Mouse (Mus musculus): ENCODE measurements around the gene Arhgef18. TPM values are rescaled to one million over a fixed set of nuclear protein-coding genes. Genes with fewer than 3 reads are reported as not detected.

Gene Arhgef18
- polyA plus RNA-seq, 1 experiment from 2014 or later, result 13.3 TPM

- Histone ChIP-seq H3K27ac (no peak overlapping the region), H3K9me3 (no peaks in the 10 kb centered on the region), H3K4me3 (no peak overlapping the region), H3K27me3 (replicated peaks) (no peaks in the 10 kb centered on the region), H3K4me1 (peaks cover 46% of the 10 kb centered on the region), H3K4me2 (no peak overlapping the region), H3K9ac (no peak overlapping the region), H3K36me3 (replicated peaks) (peaks cover 22% of the 10 kb centered on the region)
- no peak for ATAC-seq (replicated peaks)
- WGBS, result 93% methylated on average over 15 of the region's 15 CpGs
These were observed 103.6 kb downstream of the Arhgef18 start for GRCm38 (mm10) chr8:3496428-3496748.

- Histone ChIP-seq H3K4me1 (peaks cover 52% of the 10 kb centered on the region), H3K27ac (no peak overlapping the region), H3K4me2 (no peak overlapping the region), H3K9me3 (no peaks in the 10 kb centered on the region), H3K27me3 (replicated peaks) (no peaks in the 10 kb centered on the region), H3K9ac (no peak overlapping the region), H3K36me3 (replicated peaks) (peaks cover 22% of the 10 kb centered on the region), H3K4me3 (no peak overlapping the region)
- ATAC-seq (replicated peaks), result no peak
- 93% methylated on average over 3 of the region's 3 CpGs for WGBS
These were observed 105.8 kb downstream of the Arhgef18 start for GRCm38 (mm10) chr8:3498583-3498982.

- Histone ChIP-seq H3K36me3 (replicated peaks) (peaks cover 22% of the 10 kb centered on the region), H3K9ac (peak overlapping the region; percentile 60), H3K4me2 (peak overlapping the region; percentile 64), H3K4me1 (peaks cover 41% of the 10 kb centered on the region), H3K4me3 (peak overlapping the region; percentile 59), H3K27ac (peak overlapping the region; percentile 88), H3K9me3 (no peaks in the 10 kb centered on the region), H3K27me3 (replicated peaks) (no peaks in the 10 kb centered on the region)
- ATAC-seq (replicated peaks), result peak; percentile 28
- 9% methylated on average over 8 of the region's 8 CpGs for WGBS
These were observed 106.9 kb downstream of the Arhgef18 start for GRCm38 (mm10) chr8:3499751-3500150.

- Histone ChIP-seq H3K27ac (peak within 1 kb of the TSS; percentile 88), H3K4me1 (peaks cover 41% of the 10 kb centered on the region), H3K4me2 (peak within 1 kb of the TSS; percentile 64), H3K36me3 (replicated peaks) (peaks cover 17% of the 10 kb centered on the region), H3K9me3 (no peaks in the 10 kb centered on the region), H3K9ac (peak within 1 kb of the TSS; percentile 73), H3K4me3 (peak within 1 kb of the TSS; percentile 59), H3K27me3 (replicated peaks) (no peaks in the 10 kb centered on the region)
- peak; percentile 88 for ATAC-seq (replicated peaks)
- under 1% methylated on average over 70 of the region's 70 CpGs for WGBS
These were observed 107.7 kb downstream of the Arhgef18 start, which contains the start of gene Mcoln1 for GRCm38 (mm10) chr8:3500235-3501090. Gene Mcoln1, plus strand, starts transcription at chr8:3500457.

GRCm38 (mm10) chr8:3502217-3502616, 109.4 kb downstream of the Arhgef18 start:
- Histone ChIP-seq H3K27ac (no peak overlapping the region), H3K4me2 (no peak overlapping the region), H3K9me3 (no peaks in the 10 kb centered on the region), H3K9ac (no peak overlapping the region), H3K4me3 (no peak overlapping the region), H3K4me1 (peaks cover 33% of the 10 kb centered on the region), H3K27me3 (replicated peaks) (no peaks in the 10 kb centered on the region), H3K36me3 (replicated peaks) (peaks cover 15% of the 10 kb centered on the region)
- 79% methylated on average over 4 of the region's 4 CpGs for WGBS
- ATAC-seq (replicated peaks), result no peak

Other genes with a start within 250 kb of the Arhgef18 start
- gene Insr, start 113.4 kb upstream of the Arhgef18 start, polyA plus RNA-seq (2015; fragmentation: Nextera tagmentation; extraction: Ambion mirVana), result 64.0 and 64.4 TPM in 2 replicates
- not detected in 2 replicates for gene A430078G23Rik, start 39.6 kb upstream of the Arhgef18 start, polyA plus RNA-seq (2015; fragmentation: Nextera tagmentation; extraction: Ambion mirVana)
- 4.9 and 5.4 TPM in 2 replicates for gene Pex11g, start 74.7 kb downstream of the Arhgef18 start, polyA plus RNA-seq (2015; fragmentation: Nextera tagmentation; extraction: Ambion mirVana)
- gene Tex45, start 77.9 kb downstream of the Arhgef18 start, polyA plus RNA-seq (2015; fragmentation: Nextera tagmentation; extraction: Ambion mirVana), result 0.23 and 0.49 TPM in 2 replicates
- 83.9 and 89.2 TPM in 2 replicates for gene Zfp358, start 100.1 kb downstream of the Arhgef18 start, polyA plus RNA-seq (2015; fragmentation: Nextera tagmentation; extraction: Ambion mirVana)
- gene Mcoln1, start 107.5 kb downstream of the Arhgef18 start, polyA plus RNA-seq (2015; fragmentation: Nextera tagmentation; extraction: Ambion mirVana), result 126 and 130 TPM in 2 replicates
- 42.5 and 45.5 TPM in 2 replicates for gene Pnpla6, start 122.4 kb downstream of the Arhgef18 start, polyA plus RNA-seq (2015; fragmentation: Nextera tagmentation; extraction: Ambion mirVana)
- gene C330021F23Rik, start 175.0 kb downstream of the Arhgef18 start, polyA plus RNA-seq (2015; fragmentation: Nextera tagmentation; extraction: Ambion mirVana), result 0.43 and 0.57 TPM in 2 replicates
- 51.8 and 53.5 TPM in 2 replicates for gene Camsap3, start 194.3 kb downstream of the Arhgef18 start, polyA plus RNA-seq (2015; fragmentation: Nextera tagmentation; extraction: Ambion mirVana)
- gene Xab2, start 228.3 kb downstream of the Arhgef18 start, polyA plus RNA-seq (2015; fragmentation: Nextera tagmentation; extraction: Ambion mirVana), result 54.2 and 58.7 TPM in 2 replicates
- 73.4 and 84.0 TPM in 2 replicates for gene Pet100, start 228.5 kb downstream of the Arhgef18 start, polyA plus RNA-seq (2015; fragmentation: Nextera tagmentation; extraction: Ambion mirVana)
- gene Pcp2, start 232.5 kb downstream of the Arhgef18 start, polyA plus RNA-seq (2015; fragmentation: Nextera tagmentation; extraction: Ambion mirVana), result 2.3 and 6.0 TPM in 2 replicates
- gene Stxbp2, start 237.9 kb downstream of the Arhgef18 start, polyA plus RNA-seq (2015; fragmentation: Nextera tagmentation; extraction: Ambion mirVana), result 40.5 and 52.9 TPM in 2 replicates

Measured in midbrain, embryonic 15.5 days (tissue).